Mouse (Mus musculus): ENCODE results near the gene Gm44973. TPM values are rescaled to one million over a fixed set of nuclear protein-coding genes. Genes with fewer than 3 reads are reported as not detected.

The Gm44973 gene
- polyA plus RNA-seq, 1 experiment from 2014 or later = 0.19 TPM

GRCm38 (mm10) chr7:5060239-5060731, 45.0 kb downstream of the Gm44973 start:
- H3K4me1 ChIP-seq (replicated peaks; ENCODE audit: control insufficient read depth, insufficient read depth, low read length) = peaks cover 8% of the 10 kb centered on the region; the same call in 1 of the 2 replicates
- peaks cover 29% of the 10 kb centered on the region for H3K27me3 ChIP-seq (ENCODE audit: control insufficient read depth, insufficient read depth, low read length)
- no peaks in the 10 kb centered on the region for H3K36me3 ChIP-seq (ENCODE audit: control insufficient read depth, insufficient read depth, low read length)
- peak overlapping the region; percentile 79 for H3K4me3 ChIP-seq (ENCODE audit: low read depth, low read length)
- peak overlapping the region; percentile 47 for H3K4me2 ChIP-seq (replicated peaks; ENCODE audit: low read depth, low read length)
- peak; percentile 81 for DNase-seq (ENCODE audit: low spot score)
- WGBS = 3% methylated on average over 26 of the region's 27 CpGs
- H3K9me3 ChIP-seq (ENCODE audit: control insufficient read depth, low read length) = no peaks in the 10 kb centered on the region
- ATAC-seq (ENCODE audit: low FRiP score) = peak; percentile 10; the same call in 1 of the 2 replicates
- peak overlapping the region; percentile 94 for H3K9ac ChIP-seq (ENCODE audit: low read depth, low read length)
- H3K27ac ChIP-seq (ENCODE audit: low read depth, low read length) = peak overlapping the region; percentile 98

GRCm38 (mm10) chr7:5060944-5061773, 45.9 kb downstream of the Gm44973 start:
- Histone ChIP-seq H3K27me3 (ENCODE audit: control insufficient read depth, insufficient read depth, low read length) (peaks cover 20% of the 10 kb centered on the region), H3K4me2 (replicated peaks; ENCODE audit: low read depth, low read length) (peak overlapping the region; percentile 47), H3K4me3 (ENCODE audit: low read depth, low read length) (peak overlapping the region; percentile 79), H3K9me3 (ENCODE audit: control insufficient read depth, low read length) (no peaks in the 10 kb centered on the region), H3K27ac (ENCODE audit: low read depth, low read length) (peak overlapping the region; percentile 98), H3K4me1 (replicated peaks; ENCODE audit: control insufficient read depth, insufficient read depth, low read length) (peaks cover 8% of the 10 kb centered on the region; the same call in 1 of the 2 replicates), H3K36me3 (ENCODE audit: control insufficient read depth, insufficient read depth, low read length) (no peaks in the 10 kb centered on the region), H3K9ac (ENCODE audit: low read depth, low read length) (peak overlapping the region; percentile 94)
- DNase-seq (ENCODE audit: low spot score) (peak; percentile 99), ATAC-seq (ENCODE audit: low FRiP score) (peak; percentile 92)
- WGBS = under 1% methylated on average over 60 of the region's 60 CpGs

GRCm38 (mm10) chr7:5061774-5062359, 46.6 kb downstream of the Gm44973 start, which contains the start of gene U2af2:
TSS of gene U2af2 (plus strand) at chr7:5062143.
- ATAC-seq (ENCODE audit: low FRiP score) = peak; percentile 87
- under 1% methylated on average over 47 of the region's 65 CpGs for WGBS
- peaks cover 4% of the 10 kb centered on the region; the same call in 1 of the 2 replicates for H3K4me1 ChIP-seq (replicated peaks; ENCODE audit: control insufficient read depth, insufficient read depth, low read length)
- H3K4me3 ChIP-seq (ENCODE audit: low read depth, low read length) = peak within 1 kb of the TSS; percentile 79
- H3K4me2 ChIP-seq (replicated peaks; ENCODE audit: low read depth, low read length) = peak within 1 kb of the TSS; percentile 47
- 0 out of 2 replicates have a peak, but pooled peaks cover under 1% of the 10 kb centered on the region for H3K36me3 ChIP-seq (ENCODE audit: control insufficient read depth, insufficient read depth, low read length)
- H3K9ac ChIP-seq (ENCODE audit: low read depth, low read length) = peak within 1 kb of the TSS; percentile 94
- peak within 1 kb of the TSS; percentile 98 for H3K27ac ChIP-seq (ENCODE audit: low read depth, low read length)
- peak; percentile 93 for DNase-seq (ENCODE audit: low spot score)
- no peaks in the 10 kb centered on the region for H3K9me3 ChIP-seq (ENCODE audit: control insufficient read depth, low read length)
- H3K27me3 ChIP-seq (ENCODE audit: control insufficient read depth, insufficient read depth, low read length) = peaks cover 13% of the 10 kb centered on the region

- WGBS = under 1% methylated on average over 32 of the region's 51 CpGs
- Histone ChIP-seq H3K27ac (ENCODE audit: low read depth, low read length) (peak overlapping the region; percentile 98), H3K4me1 (replicated peaks; ENCODE audit: control insufficient read depth, insufficient read depth, low read length) (peaks cover 2% of the 10 kb centered on the region; the same call in 1 of the 2 replicates), H3K4me3 (ENCODE audit: low read depth, low read length) (peak overlapping the region; percentile 79), H3K36me3 (ENCODE audit: control insufficient read depth, insufficient read depth, low read length) (0 out of 2 replicates have a peak, but pooled peaks cover 3% of the 10 kb centered on the region), H3K9ac (ENCODE audit: low read depth, low read length) (peak overlapping the region; percentile 94), H3K27me3 (ENCODE audit: control insufficient read depth, insufficient read depth, low read length) (peaks cover 7% of the 10 kb centered on the region), H3K4me2 (replicated peaks; ENCODE audit: low read depth, low read length) (peak overlapping the region; percentile 47), H3K9me3 (ENCODE audit: control insufficient read depth, low read length) (no peaks in the 10 kb centered on the region)
- DNase-seq (ENCODE audit: low spot score) (peak; percentile 88), ATAC-seq (ENCODE audit: low FRiP score) (peak; percentile 57)
Observed at GRCm38 (mm10) chr7:5062360-5063001, 47.2 kb downstream of the Gm44973 start.

GRCm38 (mm10) chr7:5064886-5065285, 49.6 kb downstream of the Gm44973 start:
- DNase-seq (ENCODE audit: low spot score) (no peak), ATAC-seq (ENCODE audit: low FRiP score) (no peak)
- Histone ChIP-seq H3K4me3 (ENCODE audit: low read depth, low read length) (no peak overlapping the region), H3K27me3 (ENCODE audit: control insufficient read depth, insufficient read depth, low read length) (no peaks in the 10 kb centered on the region), H3K4me1 (replicated peaks; ENCODE audit: control insufficient read depth, insufficient read depth, low read length) (peaks cover 2% of the 10 kb centered on the region; the same call in 1 of the 2 replicates), H3K4me2 (replicated peaks; ENCODE audit: low read depth, low read length) (no peak overlapping the region), H3K27ac (ENCODE audit: low read depth, low read length) (no peak overlapping the region), H3K36me3 (ENCODE audit: control insufficient read depth, insufficient read depth, low read length) (peaks cover 8% of the 10 kb centered on the region; the same call in 1 of the 2 replicates), H3K9ac (ENCODE audit: low read depth, low read length) (no peak overlapping the region), H3K9me3 (ENCODE audit: control insufficient read depth, low read length) (no peaks in the 10 kb centered on the region)
- WGBS = 96% methylated on average over 6 of the region's 6 CpGs

- Histone ChIP-seq H3K4me2 (replicated peaks; ENCODE audit: low read depth, low read length) (no peak overlapping the region), H3K4me1 (replicated peaks; ENCODE audit: control insufficient read depth, insufficient read depth, low read length) (no peaks in the 10 kb centered on the region), H3K27me3 (ENCODE audit: control insufficient read depth, insufficient read depth, low read length) (no peaks in the 10 kb centered on the region), H3K9me3 (ENCODE audit: control insufficient read depth, low read length) (no peaks in the 10 kb centered on the region), H3K4me3 (ENCODE audit: low read depth, low read length) (no peak overlapping the region), H3K9ac (ENCODE audit: low read depth, low read length) (no peak overlapping the region), H3K36me3 (ENCODE audit: control insufficient read depth, insufficient read depth, low read length) (peaks cover 36% of the 10 kb centered on the region), H3K27ac (ENCODE audit: low read depth, low read length) (no peak overlapping the region)
- WGBS = 90% methylated on average over 1 of the region's 1 CpGs
- ATAC-seq (ENCODE audit: low FRiP score) (no peak), DNase-seq (ENCODE audit: low spot score) (no peak)
Observed at GRCm38 (mm10) chr7:5073586-5073985, 58.3 kb downstream of the Gm44973 start.

GRCm38 (mm10) chr7:5074984-5075383, 59.7 kb downstream of the Gm44973 start:
- Histone ChIP-seq H3K36me3 (ENCODE audit: control insufficient read depth, insufficient read depth, low read length) (peaks cover 36% of the 10 kb centered on the region), H3K4me3 (ENCODE audit: low read depth, low read length) (no peak overlapping the region), H3K4me1 (replicated peaks; ENCODE audit: control insufficient read depth, insufficient read depth, low read length) (no peaks in the 10 kb centered on the region), H3K9ac (ENCODE audit: low read depth, low read length) (no peak overlapping the region), H3K27ac (ENCODE audit: low read depth, low read length) (no peak overlapping the region), H3K27me3 (ENCODE audit: control insufficient read depth, insufficient read depth, low read length) (no peaks in the 10 kb centered on the region), H3K4me2 (replicated peaks; ENCODE audit: low read depth, low read length) (no peak overlapping the region), H3K9me3 (ENCODE audit: control insufficient read depth, low read length) (no peaks in the 10 kb centered on the region)
- ATAC-seq (ENCODE audit: low FRiP score) (no peak), DNase-seq (ENCODE audit: low spot score) (no peak)
- 96% methylated on average over 5 of the region's 5 CpGs for WGBS

- Histone ChIP-seq H3K9me3 (ENCODE audit: control insufficient read depth, low read length) (no peaks in the 10 kb centered on the region), H3K27me3 (ENCODE audit: control insufficient read depth, insufficient read depth, low read length) (no peaks in the 10 kb centered on the region), H3K4me2 (replicated peaks; ENCODE audit: low read depth, low read length) (no peak overlapping the region), H3K4me3 (ENCODE audit: low read depth, low read length) (no peak overlapping the region), H3K36me3 (ENCODE audit: control insufficient read depth, insufficient read depth, low read length) (peaks cover 22% of the 10 kb centered on the region), H3K27ac (ENCODE audit: low read depth, low read length) (no peak overlapping the region), H3K4me1 (replicated peaks; ENCODE audit: control insufficient read depth, insufficient read depth, low read length) (no peaks in the 10 kb centered on the region), H3K9ac (ENCODE audit: low read depth, low read length) (no peak overlapping the region)
- no peak for ATAC-seq (ENCODE audit: low FRiP score)
- WGBS = 88% methylated on average over 2 of the region's 2 CpGs
- DNase-seq (ENCODE audit: low spot score) = no peak
Observed at GRCm38 (mm10) chr7:5076931-5077330, 61.6 kb downstream of the Gm44973 start.

Measured in hindbrain, embryonic 11.5 days (tissue).